Mouse (Mus musculus) lung, postnatal 10 days (tissue): Measurements from ENCODE around the gene Rhobtb1.

Experiments used
- DNase-seq: peaks from one replicate; pipeline ENCODE4 v3.0.0; 2021

Gene Rhobtb1

GRCm38 (mm10) chr10:69151045-69151444 lies at the start of gene Rhobtb1:
Rhobtb1 (plus strand) TSS chr10:69151434.
- DNase-seq = no peak

- peak; percentile 65 for DNase-seq
Measured at GRCm38 (mm10) chr10:69101988-69102387, 49.2 kb upstream of the Rhobtb1 start.

- no peak for DNase-seq
Measured at GRCm38 (mm10) chr10:69104143-69104882, 46.9 kb upstream of the Rhobtb1 start.

GRCm38 (mm10) chr10:69104883-69105225 lies 46.4 kb upstream of the Rhobtb1 start:
- no peak for DNase-seq

GRCm38 (mm10) chr10:69106796-69107195 lies 44.4 kb upstream of the Rhobtb1 start:
- no peak for DNase-seq

- DNase-seq = peak; percentile 45
Measured at GRCm38 (mm10) chr10:69107253-69107652, 44.0 kb upstream of the Rhobtb1 start.

GRCm38 (mm10) chr10:69114384-69114783 lies 36.9 kb upstream of the Rhobtb1 start:
- DNase-seq = peak; percentile 9

- DNase-seq = no peak
Measured at GRCm38 (mm10) chr10:69117996-69118395, 33.2 kb upstream of the Rhobtb1 start.

GRCm38 (mm10) chr10:69118893-69119292 lies 32.3 kb upstream of the Rhobtb1 start:
- DNase-seq = no peak

GRCm38 (mm10) chr10:69119456-69119855 lies 31.8 kb upstream of the Rhobtb1 start:
- DNase-seq = no peak

- no peak for DNase-seq
Measured at GRCm38 (mm10) chr10:69126546-69126945, 24.7 kb upstream of the Rhobtb1 start.

GRCm38 (mm10) chr10:69128531-69128930 lies 22.7 kb upstream of the Rhobtb1 start:
- DNase-seq = no peak

GRCm38 (mm10) chr10:69130613-69131012 lies 20.6 kb upstream of the Rhobtb1 start:
- DNase-seq = no peak

GRCm38 (mm10) chr10:69134356-69134755 lies 16.9 kb upstream of the Rhobtb1 start:
- DNase-seq = no peak

- peak; percentile 57 for DNase-seq
Measured at GRCm38 (mm10) chr10:69136241-69136828, 14.9 kb upstream of the Rhobtb1 start.

GRCm38 (mm10) chr10:69149252-69149651 lies 2.0 kb upstream of the Rhobtb1 start:
- DNase-seq = no peak

GRCm38 (mm10) chr10:69152971-69153370 lies 1.7 kb downstream of the Rhobtb1 start:
- no peak for DNase-seq

- DNase-seq = no peak
Measured at GRCm38 (mm10) chr10:69155428-69156175, 4.4 kb downstream of the Rhobtb1 start.

- no peak for DNase-seq
Measured at GRCm38 (mm10) chr10:69156462-69156861, 5.2 kb downstream of the Rhobtb1 start.

- no peak for DNase-seq
Measured at GRCm38 (mm10) chr10:69157471-69157870, 6.2 kb downstream of the Rhobtb1 start.

- DNase-seq = no peak
Measured at GRCm38 (mm10) chr10:69160877-69161276, 9.6 kb downstream of the Rhobtb1 start.

- no peak for DNase-seq
Measured at GRCm38 (mm10) chr10:69161503-69161902, 10.3 kb downstream of the Rhobtb1 start.

GRCm38 (mm10) chr10:69162577-69162976 lies 11.3 kb downstream of the Rhobtb1 start:
- DNase-seq = no peak

- no peak for DNase-seq
Measured at GRCm38 (mm10) chr10:69163216-69163615, 12.0 kb downstream of the Rhobtb1 start.
